Mouse (Mus musculus) induced T-regulatory cell, adult 2 months (primary cell): ENCODE results near the gene Wbp1l.

Experiments used
- DNase-seq: peaks from one replicate; pipeline ENCODE4 v3.0.0-alpha.2; 2012; ENCODE audit warnings: low read depth

The Wbp1l gene

GRCm38 (mm10) chr19:46706540-46707295 lies 107.8 kb downstream of the Wbp1l start:
- DNase-seq, result peak; percentile 7
